Mouse (Mus musculus) macrophage (primary cell): ENCODE measurements around the gene Carhsp1. TPM values are rescaled to one million over a fixed set of nuclear protein-coding genes. Genes with fewer than 3 reads are reported as not detected.

Experiments
- polyA plus RNA-seq: library from polyadenylated mRNA; stranded (reverse); fragments of 250-400 nt; gene quantifications from 3 replicates; pipeline ENCODE4 v1.2.4, GENCODE M21; 2018; ENCODE audit warnings: inconsistent platforms

The Carhsp1 gene
- polyA plus RNA-seq, 1 experiment from 2014 or later: 10.6 TPM

Other genes with a start within 250 kb of the Carhsp1 start
- not detected in 3 replicates for gene Tmem114, start 247.0 kb downstream of the Carhsp1 start, polyA plus RNA-seq
- gene Mettl22, start 201.4 kb downstream of the Carhsp1 start, polyA plus RNA-seq: 3.4 to 6.3 TPM (median 5.4 TPM) in 3 replicates
- gene Abat, start 158.7 kb downstream of the Carhsp1 start, polyA plus RNA-seq: not detected in 3 replicates
- 58.2 to 78.8 TPM (median 59.4 TPM) in 3 replicates for gene Pmm2, start 34.5 kb downstream of the Carhsp1 start, polyA plus RNA-seq
- gene Tmem186, start 34.4 kb downstream of the Carhsp1 start, polyA plus RNA-seq: 6.0 to 8.8 TPM (median 7.0 TPM) in 3 replicates
- not detected in 3 replicates for gene Gm5767, start 8.6 kb upstream of the Carhsp1 start, polyA plus RNA-seq
- gene Usp7, start 120.2 kb upstream of the Carhsp1 start, polyA plus RNA-seq: 46.1 to 73.0 TPM (median 65.1 TPM) in 3 replicates
- 33.2 to 46.9 TPM (median 39.9 TPM) in 3 replicates for gene 1810013L24Rik, start 157.9 kb upstream of the Carhsp1 start, polyA plus RNA-seq